Mouse (Mus musculus) heart, embryonic 16.5 days (tissue): ENCODE data around the gene Sppl2c. TPM values are rescaled to one million over a fixed set of nuclear protein-coding genes. Genes with fewer than 3 reads are reported as not detected.

Source experiments
- ATAC-seq: fragments of 200-750 bp; cut with Nextera tagmentation; replicated peaks from 2 replicates; pipeline ENCODE4 v1.8.0; 2017; ENCODE audit warnings: moderate number of reproducible peaks; ENCODE audit not compliant: insufficient read depth, low FRiP score; ENCODE audit errors: extremely low read depth
- H3K27ac ChIP-seq: fragments of 300-500 bp; sonication (generic); 2 replicates; pipeline ENCODE4 v1.5.1; 2014; ENCODE audit warnings: mild to moderate bottlenecking, low read length, control low read depth, moderate library complexity
- H3K27me3 ChIP-seq: fragments of 300-500 bp; sonication (generic); 2 replicates; pipeline ENCODE4 v1.6.1; 2014; ENCODE audit warnings: low read length, mixed read lengths; ENCODE audit not compliant: control insufficient read depth, insufficient read depth
- H3K36me3 ChIP-seq: fragments of 300-500 bp; sonication (generic); 2 replicates; pipeline ENCODE4 v1.6.1; 2014; ENCODE audit not compliant: control insufficient read depth, insufficient read depth
- H3K4me1 ChIP-seq: fragments of 300-500 bp; sonication (generic); 2 replicates; pipeline ENCODE4 v1.6.1; 2014; ENCODE audit warnings: low read length, mixed read lengths; ENCODE audit not compliant: control insufficient read depth, insufficient read depth
- H3K4me2 ChIP-seq: fragments of 300-500 bp; sonication (generic); 2 replicates; pipeline ENCODE4 v1.6.1; 2014; ENCODE audit warnings: low read depth, mild to moderate bottlenecking, control low read depth, low read length
- H3K4me3 ChIP-seq: fragments of 300-500 bp; sonication (generic); 2 replicates; pipeline ENCODE4 v1.5.1; 2014; ENCODE audit warnings: mild to moderate bottlenecking, control low read depth, low read length
- H3K9ac ChIP-seq: fragments of 300-500 bp; sonication (generic); 2 replicates; pipeline ENCODE4 v1.6.1; 2014; ENCODE audit warnings: low read length, control low read depth
- H3K9me3 ChIP-seq: fragments of 300-500 bp; sonication (generic); replicated peaks from 2 replicates; pipeline ENCODE4 v1.6.1; 2016; ENCODE audit warnings: low read length; ENCODE audit not compliant: control insufficient read depth
- WGBS: fragments of 180-500 bp; shearing (Covaris S2); extraction: QIAGEN DNeasy Blood & Tissue Kit; methylation state at CpG from one replicate; pipeline ENCODE4 v1.1.7; 2014; 5-methylcytosine and 5-hydroxymethylcytosine counted together
- polyA plus RNA-seq: library from polyadenylated mRNA; unstranded; fragments of >200 nt; fragmentation: Nextera tagmentation; extraction: Ambion mirVana; gene quantifications from 2 replicates; pipeline ENCODE4 v1.2.1, GENCODE M21; 2015

The Sppl2c gene
- polyA plus RNA-seq, 1 experiment from 2014 or later: not detected

DNA sequence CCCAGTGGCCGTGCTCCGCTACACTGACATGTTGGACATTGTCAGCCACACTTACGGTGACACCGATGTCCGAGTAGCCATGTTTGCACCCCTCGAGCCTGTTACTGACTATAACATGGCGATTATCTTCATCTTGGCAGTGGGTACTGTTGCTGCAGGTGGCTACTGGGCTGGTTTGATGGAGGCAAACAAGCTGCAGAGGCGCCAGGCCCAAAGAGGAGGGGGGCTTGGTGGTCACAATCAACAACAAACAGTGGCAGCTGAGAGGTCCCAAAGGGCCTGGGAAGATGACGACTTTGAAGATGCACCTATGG, 667 bp downstream of the Sppl2c start:
- H3K27me3 ChIP-seq: peaks cover 2% of the 10 kb centered on the region; the same call in 1 of the 2 replicates
- no peaks in the 10 kb centered on the region for H3K4me1 ChIP-seq
- H3K9ac ChIP-seq: no peak overlapping the region
- no peak overlapping the region for H3K4me2 ChIP-seq
- H3K9me3 ChIP-seq: no peaks in the 10 kb centered on the region
- no peak overlapping the region for H3K4me3 ChIP-seq
- no peak overlapping the region for H3K27ac ChIP-seq
- H3K36me3 ChIP-seq: no peaks in the 10 kb centered on the region
- no peak for ATAC-seq
- WGBS: 79% methylated on average over 9 of the region's 9 CpGs

DNA sequence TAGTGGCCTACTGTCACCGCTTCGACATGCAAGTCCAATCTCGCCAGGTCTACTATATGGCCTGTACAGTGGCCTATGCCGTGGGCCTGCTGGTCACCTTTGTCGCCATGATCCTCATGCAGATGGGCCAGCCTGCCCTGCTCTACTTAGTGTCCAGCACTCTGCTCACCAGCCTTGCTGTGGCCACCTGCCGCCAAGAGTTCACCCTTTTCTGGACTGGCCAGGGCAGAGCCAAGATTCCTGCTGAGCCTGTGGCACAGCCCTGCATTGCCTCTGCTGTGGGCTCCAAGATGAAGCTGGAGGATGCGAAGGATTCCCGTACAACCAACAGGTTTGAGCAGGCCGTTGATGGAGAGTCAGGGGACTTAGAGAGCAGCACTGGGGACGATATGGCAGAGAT, 1.6 kb downstream of the Sppl2c start:
- no peaks in the 10 kb centered on the region for H3K4me1 ChIP-seq
- H3K9me3 ChIP-seq: no peaks in the 10 kb centered on the region
- H3K27ac ChIP-seq: no peak overlapping the region
- no peaks in the 10 kb centered on the region for H3K36me3 ChIP-seq
- WGBS: 87% methylated on average over 10 of the region's 10 CpGs
- H3K9ac ChIP-seq: no peak overlapping the region
- no peaks in the 10 kb centered on the region for H3K27me3 ChIP-seq
- no peak overlapping the region for H3K4me3 ChIP-seq
- no peak overlapping the region for H3K4me2 ChIP-seq
- no peak for ATAC-seq

DNA sequence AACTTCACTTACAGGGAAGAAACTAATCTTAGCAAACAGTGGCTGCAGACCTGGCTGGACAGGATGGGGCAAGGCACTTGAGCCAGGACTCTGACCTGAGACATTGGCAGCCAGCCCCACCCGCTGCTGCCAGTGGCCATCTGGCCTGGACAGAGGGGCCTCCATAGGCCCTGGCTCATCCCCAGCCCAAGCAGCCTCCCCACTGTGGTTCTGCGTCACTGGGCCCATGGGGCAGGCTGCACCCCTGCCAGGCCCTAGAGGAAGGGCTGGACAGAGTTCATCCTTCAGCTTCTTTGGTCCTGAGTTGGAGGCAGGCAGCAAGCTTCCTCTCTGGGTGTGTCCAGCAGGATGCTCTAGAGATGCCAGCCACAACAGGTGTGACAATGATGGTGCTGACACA, 3.9 kb downstream of the Sppl2c start:
- no peaks in the 10 kb centered on the region for H3K4me1 ChIP-seq
- 62% methylated on average over 2 of the region's 2 CpGs for WGBS
- H3K27ac ChIP-seq: no peak overlapping the region
- no peak overlapping the region for H3K9ac ChIP-seq
- no peak overlapping the region for H3K4me3 ChIP-seq
- no peaks in the 10 kb centered on the region for H3K27me3 ChIP-seq
- H3K4me2 ChIP-seq: no peak overlapping the region
- no peak for ATAC-seq
- no peaks in the 10 kb centered on the region for H3K36me3 ChIP-seq
- no peaks in the 10 kb centered on the region for H3K9me3 ChIP-seq

DNA sequence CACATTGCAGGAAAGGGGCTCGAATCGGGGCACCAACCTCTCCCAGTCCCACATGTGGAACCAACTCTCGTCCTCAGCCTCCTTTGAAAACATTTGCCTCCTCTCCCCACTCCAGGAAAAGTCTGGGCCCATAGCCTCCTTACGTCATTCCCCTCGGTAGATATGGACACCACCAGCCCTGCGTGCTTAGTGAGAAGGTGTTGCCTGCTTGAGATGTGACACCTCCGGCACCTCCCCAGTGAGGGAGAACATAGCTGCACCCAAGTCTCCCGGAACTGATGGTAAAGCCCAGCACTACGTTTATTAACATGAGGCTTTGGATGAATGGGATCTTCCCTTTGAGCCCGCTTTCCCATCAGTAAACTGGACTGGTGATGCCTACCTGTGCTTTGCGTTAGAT, 9.3 kb downstream of the Sppl2c start:
- no peak for ATAC-seq

DNA sequence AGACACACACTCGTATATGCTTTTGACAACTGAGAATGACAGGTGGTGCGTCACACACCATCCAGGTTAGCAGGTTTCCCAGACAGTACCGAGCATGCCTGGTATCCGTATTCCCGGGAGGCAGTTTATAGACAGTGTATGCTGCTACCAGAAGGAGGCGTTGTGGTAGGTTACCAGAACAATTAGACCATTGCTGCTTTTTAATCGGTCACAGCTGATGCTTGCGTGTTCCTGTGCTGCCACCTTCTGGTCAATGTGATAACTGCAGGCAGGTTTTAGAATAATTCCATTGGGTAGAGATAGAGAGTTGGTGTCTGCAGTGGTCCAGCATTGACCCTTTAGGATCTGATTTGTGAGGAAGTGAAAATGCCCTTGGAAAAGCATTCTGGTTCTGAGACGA, 9.7 kb downstream of the Sppl2c start:
- ATAC-seq: no peak
- no peaks in the 10 kb centered on the region for H3K9me3 ChIP-seq
- H3K9ac ChIP-seq: no peak overlapping the region
- H3K4me1 ChIP-seq: no peaks in the 10 kb centered on the region
- WGBS: 9% methylated on average over 9 of the region's 9 CpGs
- no peak overlapping the region for H3K27ac ChIP-seq
- H3K36me3 ChIP-seq: no peaks in the 10 kb centered on the region
- peaks cover 18% of the 10 kb centered on the region for H3K27me3 ChIP-seq
- no peak overlapping the region for H3K4me2 ChIP-seq
- H3K4me3 ChIP-seq: no peak overlapping the region

More for the DNA sequence above, 9.3 kb downstream of the Sppl2c start:
- Histone ChIP-seq H3K9me3 (no peaks in the 10 kb centered on the region), H3K9ac (no peak overlapping the region), H3K36me3 (no peaks in the 10 kb centered on the region), H3K4me2 (no peak overlapping the region), H3K27ac (no peak overlapping the region), H3K27me3 (peaks cover 18% of the 10 kb centered on the region), H3K4me3 (no peak overlapping the region), H3K4me1 (no peaks in the 10 kb centered on the region)
- 61% methylated on average over 11 of the region's 11 CpGs for WGBS

DNA sequence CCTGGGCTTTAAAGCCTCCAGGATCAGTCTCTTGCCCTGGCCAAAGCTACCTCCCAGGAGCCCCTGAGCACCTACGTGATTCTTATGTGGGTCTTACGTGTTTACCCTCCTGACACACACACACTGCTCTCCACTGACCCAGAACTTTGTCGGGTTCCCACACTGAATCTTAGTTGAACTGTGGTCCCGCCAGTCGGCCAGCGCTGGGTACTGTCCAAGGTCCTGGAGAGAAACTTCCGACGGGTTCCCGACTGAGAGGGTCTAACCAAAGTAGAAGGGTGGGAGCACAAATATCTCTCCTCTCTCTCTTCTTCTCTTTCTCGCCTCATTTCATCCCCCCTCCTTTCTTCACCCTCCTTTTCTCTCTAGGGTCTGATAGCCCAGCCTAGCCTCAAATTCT, 11.7 kb downstream of the Sppl2c start:
- ATAC-seq: no peak
- no peak overlapping the region for H3K9ac ChIP-seq

DNA sequence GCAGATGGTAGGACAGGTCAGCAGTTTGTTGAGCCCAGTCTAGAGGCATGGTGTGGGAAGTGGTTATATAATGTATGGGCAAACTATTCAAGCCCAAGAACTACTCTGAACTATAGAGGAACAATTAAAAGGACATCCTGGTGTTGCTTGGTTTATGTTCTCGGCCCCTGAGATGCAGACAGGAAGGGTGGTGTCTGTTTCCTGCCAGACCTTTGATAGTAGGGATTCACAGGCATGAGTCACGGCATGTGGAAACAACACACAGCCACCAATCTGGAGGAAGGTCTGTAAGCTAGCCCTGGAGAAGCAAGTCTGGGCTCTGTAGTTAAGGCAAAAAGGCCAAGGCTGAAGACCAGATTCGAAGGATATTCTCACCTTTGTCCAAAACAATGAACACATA, 17.1 kb downstream of the Sppl2c start:
- Histone ChIP-seq H3K4me1 (no peaks in the 10 kb centered on the region), H3K9me3 (peaks cover 10% of the 10 kb centered on the region; the same call in 1 of the 2 replicates), H3K27me3 (peaks cover 2% of the 10 kb centered on the region), H3K36me3 (no peaks in the 10 kb centered on the region), H3K4me2 (no peak overlapping the region), H3K27ac (no peak overlapping the region), H3K4me3 (no peak overlapping the region), H3K9ac (no peak overlapping the region)
- WGBS: 45% methylated on average over 3 of the region's 3 CpGs
- no peak for ATAC-seq

More for the DNA sequence above, 11.7 kb downstream of the Sppl2c start:
- no peak overlapping the region for H3K27ac ChIP-seq
- 4% methylated on average over 10 of the region's 10 CpGs for WGBS
- peaks cover 10% of the 10 kb centered on the region; the same call in 1 of the 2 replicates for H3K9me3 ChIP-seq
- H3K4me1 ChIP-seq: no peaks in the 10 kb centered on the region
- no peaks in the 10 kb centered on the region for H3K36me3 ChIP-seq
- H3K4me3 ChIP-seq: no peak overlapping the region
- peaks cover 18% of the 10 kb centered on the region for H3K27me3 ChIP-seq
- H3K4me2 ChIP-seq: no peak overlapping the region

DNA sequence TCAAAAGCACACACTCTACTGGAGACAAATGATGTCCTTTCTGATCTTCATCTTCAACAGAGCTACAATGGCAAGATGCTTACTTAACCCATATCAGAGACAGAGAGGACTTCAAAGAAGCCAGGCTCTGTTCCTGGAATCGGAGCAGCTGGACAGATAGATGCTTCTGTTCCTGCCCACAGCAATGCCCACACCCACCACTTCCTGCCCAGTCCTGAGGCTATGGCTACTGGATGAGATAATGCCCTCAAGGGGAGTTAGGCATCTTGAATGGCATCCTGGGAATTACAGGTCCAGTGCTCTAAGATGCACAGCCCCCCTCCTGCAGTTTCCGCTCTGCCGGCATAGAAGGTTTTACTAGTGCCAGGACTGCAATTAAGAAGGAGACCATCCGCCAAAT, 20.4 kb downstream of the Sppl2c start:
- H3K9ac ChIP-seq: no peak overlapping the region
- no peak overlapping the region for H3K4me2 ChIP-seq
- peaks cover 8% of the 10 kb centered on the region; the same call in 1 of the 2 replicates for H3K9me3 ChIP-seq
- H3K27ac ChIP-seq: no peak overlapping the region
- WGBS: 63% methylated on average over 4 of the region's 4 CpGs
- H3K4me3 ChIP-seq: no peak overlapping the region
- no peaks in the 10 kb centered on the region for H3K27me3 ChIP-seq
- ATAC-seq: no peak
- H3K36me3 ChIP-seq: no peaks in the 10 kb centered on the region
- H3K4me1 ChIP-seq: no peaks in the 10 kb centered on the region

DNA sequence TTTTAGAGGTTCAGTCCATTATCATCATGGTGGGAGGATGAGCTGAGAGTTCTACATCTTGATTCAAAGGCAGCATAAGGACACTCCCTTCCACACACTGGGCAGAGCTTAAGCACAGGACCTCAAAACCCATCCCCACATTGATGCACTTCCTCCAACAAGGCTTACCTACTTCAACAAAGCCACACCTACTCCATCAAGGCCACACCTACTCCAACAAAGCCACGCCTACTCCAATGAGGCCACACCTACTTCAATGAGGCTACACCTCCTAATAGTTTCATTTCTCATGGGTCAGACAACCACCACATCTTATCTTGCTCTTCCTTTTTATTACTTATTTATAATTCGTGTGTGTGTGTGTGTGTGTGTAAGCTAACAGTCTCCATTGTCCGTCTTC, 22.9 kb downstream of the Sppl2c start:
- Histone ChIP-seq H3K4me1 (no peaks in the 10 kb centered on the region), H3K27ac (no peak overlapping the region), H3K4me2 (no peak overlapping the region), H3K27me3 (no peaks in the 10 kb centered on the region), H3K36me3 (no peaks in the 10 kb centered on the region), H3K4me3 (no peak overlapping the region), H3K9me3 (no peaks in the 10 kb centered on the region; the same call in none of the 2 replicates), H3K9ac (no peak overlapping the region)
- 57% methylated on average over 3 of the region's 3 CpGs for WGBS
- no peak for ATAC-seq

DNA sequence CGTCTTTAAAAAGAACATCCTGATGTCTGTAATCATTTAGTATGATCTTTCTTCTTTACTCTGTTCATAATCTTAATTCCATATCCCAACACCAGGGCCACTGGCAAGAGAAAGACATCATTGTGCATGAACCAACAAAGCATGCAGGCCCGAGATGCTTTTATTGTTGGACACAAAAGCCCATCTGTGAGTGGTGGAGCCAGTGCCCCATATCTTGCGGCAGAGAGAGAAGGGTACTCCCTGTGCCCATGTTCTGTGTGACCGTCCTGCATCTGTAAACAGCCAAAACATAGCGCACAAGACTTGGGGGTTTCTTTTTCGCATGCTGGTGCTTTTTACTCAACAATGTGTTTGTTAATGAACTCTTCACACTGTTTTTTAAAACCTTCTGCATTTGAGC, 25.1 kb downstream of the Sppl2c start:
- Histone ChIP-seq H3K9me3 (no peaks in the 10 kb centered on the region; the same call in 1 of the 2 replicates), H3K4me2 (no peak overlapping the region), H3K27me3 (no peaks in the 10 kb centered on the region), H3K9ac (no peak overlapping the region), H3K4me3 (no peak overlapping the region), H3K27ac (no peak overlapping the region), H3K36me3 (no peaks in the 10 kb centered on the region), H3K4me1 (no peaks in the 10 kb centered on the region)
- ATAC-seq: no peak
- WGBS: 79% methylated on average over 6 of the region's 6 CpGs
